Mouse (Mus musculus) heart, adult 2 months (tissue): ENCODE measurements around the gene Agap2. TPM values are rescaled to one million over a fixed set of nuclear protein-coding genes. Genes with fewer than 3 reads are reported as not detected.

Experiments
- DNase-seq, 2 experiments: peaks; one replicate each; pipeline ENCODE4 v3.0.0; 2021
- H3K27ac ChIP-seq: fragments of 200-600 bp; 2 replicates; pipeline ENCODE4 v1.8.1; 2022
- H3K27me3 ChIP-seq: fragments of 200-500 bp; 2 replicates; pipeline ENCODE4 v1.6.1; 2012; ENCODE audit warnings: mild to moderate bottlenecking, low read length, inconsistent platforms, mixed read lengths; ENCODE audit not compliant: control insufficient read depth, insufficient read depth
- H3K36me3 ChIP-seq: fragments of 200-500 bp; 2 replicates; pipeline ENCODE4 v1.6.1; 2012; ENCODE audit warnings: low read length, inconsistent platforms; ENCODE audit not compliant: control insufficient read depth, insufficient read depth
- H3K4me1 ChIP-seq: fragments of 200-500 bp; 2 replicates; pipeline ENCODE4 v1.6.1; 2011; ENCODE audit warnings: low read length; ENCODE audit not compliant: control insufficient read depth, insufficient read depth
- H3K4me3 ChIP-seq: fragments of 200-600 bp; 2 replicates; pipeline ENCODE4 v1.8.1; 2022
- H3K79me2 ChIP-seq: fragments of 200-500 bp; replicated peaks from 2 replicates; pipeline ENCODE4 v1.6.1; 2012; ENCODE audit warnings: mild to moderate bottlenecking, inconsistent platforms, low read length, moderate library complexity, mixed read lengths; ENCODE audit not compliant: control insufficient read depth, insufficient read depth
- H3K9ac ChIP-seq: fragments of 200-500 bp; 2 replicates; pipeline ENCODE4 v1.6.1; 2012; ENCODE audit warnings: low read depth, mild to moderate bottlenecking, control low read depth, inconsistent platforms, low read length, mixed read lengths
- CTCF ChIP-seq: fragments of 200-600 bp; IDR thresholded peaks from 2 replicates; pipeline ENCODE4 v1.8.1; 2022; ENCODE audit warnings: antibody characterized with exemption, mild to moderate bottlenecking, moderate library complexity
- EP300 ChIP-seq: fragments of 200-500 bp; IDR thresholded peaks from 2 replicates; pipeline ENCODE4 v1.6.1; 2011; ENCODE audit warnings: low read depth, low read length, control low read depth; ENCODE audit not compliant: insufficient read depth
- POLR2A ChIP-seq: fragments of 200-500 bp; IDR thresholded peaks from 2 replicates; pipeline ENCODE4 v1.6.1; 2011; ENCODE audit warnings: mild to moderate bottlenecking, low read depth, low read length, control low read depth; ENCODE audit not compliant: insufficient read depth
- WGBS: fragments of 180-500 bp; shearing (Covaris S2); methylation state at CpG from one replicate; pipeline ENCODE4 v1.1.7; 2018; 5-methylcytosine and 5-hydroxymethylcytosine counted together
- intact Hi-C: fragments of 180-260 bp; cut with DNase I; formaldehyde crosslinking; loops from one replicate; pipeline ENCODE4 v1.15.1; 2025
- long read RNA-seq: library from polyadenylated mRNA; stranded (forward); transcript quantifications from one replicate; pipeline ENCODE4 v2.0.0, GENCODE M21; 2021
- polyA plus RNA-seq: library from polyadenylated mRNA; depleted of rRNA; stranded (reverse); fragments of >200 nt; gene quantifications from 2 replicates; pipeline ENCODE4 v1.2.3, GENCODE M21; 2012; rRNA removed
- total RNA-seq, 2 experiments: library from RNA; stranded (reverse); gene quantifications; 2 replicates each; pipeline ENCODE4 v1.2.3; 2021

Agap2 gene
- total RNA-seq: 1 to 10 TPM; 5.0 to 5.5 TPM
- polyA plus RNA-seq: 2.9 and 4.8 TPM in 2 replicates
- long read RNA-seq: 0 reads

DNA sequence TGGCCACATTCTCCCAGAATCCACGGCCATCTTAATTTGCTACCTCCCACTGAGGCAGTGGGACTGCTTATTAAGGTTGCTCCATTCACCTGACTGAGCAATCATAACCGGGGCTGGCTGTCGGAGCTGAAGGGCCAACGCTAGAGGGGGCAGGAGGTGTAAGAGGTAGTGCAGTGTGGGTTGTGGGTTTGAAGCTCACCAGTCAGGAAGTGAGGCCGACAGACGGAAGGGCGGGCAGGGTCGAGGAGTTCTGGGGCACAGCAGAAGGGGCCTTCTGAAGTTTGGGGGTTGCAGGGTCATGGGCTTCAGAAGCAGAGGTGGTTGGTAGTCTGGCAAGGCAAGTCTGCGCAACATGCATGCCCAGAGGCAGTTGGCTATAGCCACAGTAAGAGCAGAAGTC lies at the start of gene Agap2:
TSS of gene Agap2 (plus strand) at position 205 of the 400 bp plus-strand sequence.
- no peak for TF ChIP-seq EP300
- TF ChIP-seq CTCF: no peak
- TF ChIP-seq POLR2A: no peak
- no peaks in the 10 kb centered on the region for H3K79me2 ChIP-seq
- peak in 1 of 2 experiments; percentile 46 for DNase-seq
- H3K9ac ChIP-seq: no peak within 1 kb of the TSS
- H3K4me1 ChIP-seq: no peaks in the 10 kb centered on the region; the same call in 1 of the 2 replicates
- intact Hi-C loops: no loop called here
- H3K36me3 ChIP-seq: no peaks in the 10 kb centered on the region
- no peaks in the 10 kb centered on the region; the same call in 1 of the 2 replicates for H3K27me3 ChIP-seq
- H3K4me3 ChIP-seq: no peak within 1 kb of the TSS
- H3K27ac ChIP-seq: no peak within 1 kb of the TSS
- WGBS: 50% methylated on average over 9 of the region's 9 CpGs

DNA sequence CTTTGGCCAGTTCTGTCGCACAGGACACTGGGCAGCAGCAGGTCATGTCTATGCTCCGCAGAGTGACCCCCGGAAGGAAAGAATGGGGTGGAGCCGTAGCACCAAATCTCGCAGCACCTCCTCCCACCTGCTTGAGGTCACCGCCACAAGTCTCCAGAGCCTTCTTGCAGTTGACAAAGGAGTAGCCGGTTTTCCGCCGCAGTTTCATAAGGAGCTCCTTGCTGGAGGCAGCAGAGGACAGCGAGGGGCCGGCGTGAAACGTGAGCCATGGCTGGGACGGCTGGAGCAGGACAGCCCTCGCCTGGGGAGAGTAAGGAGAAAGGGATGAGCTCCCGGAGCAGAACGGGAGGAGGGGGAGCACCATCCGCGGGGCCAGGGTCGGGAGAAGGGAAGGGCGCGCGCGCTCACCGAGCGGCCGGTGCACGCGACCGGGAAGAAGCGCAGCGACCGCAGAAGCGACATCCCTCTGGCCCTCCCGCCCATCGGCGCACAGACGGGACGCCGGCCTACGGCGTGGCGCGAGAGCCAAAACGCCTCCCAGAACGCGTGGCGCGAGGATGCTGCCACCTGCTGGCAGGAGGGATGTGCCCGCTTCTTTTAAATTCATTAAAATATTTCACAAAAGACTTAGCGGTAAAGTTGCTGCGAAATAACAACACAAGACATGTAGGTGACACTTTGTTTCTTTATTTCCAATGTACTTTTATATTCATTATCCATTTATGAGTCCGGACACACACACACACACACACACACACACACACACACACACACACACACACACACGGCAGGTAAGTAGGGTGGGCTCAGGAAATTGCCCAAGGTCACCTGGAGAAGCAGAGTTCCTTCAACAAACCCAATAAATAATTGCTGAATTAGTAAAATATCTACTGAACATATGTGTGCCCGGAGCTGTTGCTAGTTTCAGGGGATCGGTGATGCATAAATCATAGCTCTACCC lies 44.5 kb upstream of the Agap2 start, which contains the start of gene Tsfm:
TSS of gene Tsfm (minus strand) at position 505 of the 961 bp plus-strand sequence.
- H3K4me3 ChIP-seq: peak within 1 kb of the TSS; percentile 98
- 6% methylated on average over 53 of the region's 56 CpGs for WGBS
- TF ChIP-seq EP300: peak; percentile 95
- peak; percentile 67 for TF ChIP-seq POLR2A
- TF ChIP-seq CTCF: peak; percentile 92
- H3K36me3 ChIP-seq: no peaks in the 10 kb centered on the region
- no peaks in the 10 kb centered on the region for H3K4me1 ChIP-seq
- H3K27ac ChIP-seq: peak within 1 kb of the TSS; percentile 86
- peak within 1 kb of the TSS; percentile 85 for H3K9ac ChIP-seq
- peak; percentile 92 to 97 for DNase-seq
- no peaks in the 10 kb centered on the region for H3K27me3 ChIP-seq
- no peaks in the 10 kb centered on the region for H3K79me2 ChIP-seq
- intact Hi-C loops: loop anchor here (1.0 to 2.0 kb wide), 2 partner anchors 40 to 111 kb away; no protein-coding TSS in a partner anchor

DNA sequence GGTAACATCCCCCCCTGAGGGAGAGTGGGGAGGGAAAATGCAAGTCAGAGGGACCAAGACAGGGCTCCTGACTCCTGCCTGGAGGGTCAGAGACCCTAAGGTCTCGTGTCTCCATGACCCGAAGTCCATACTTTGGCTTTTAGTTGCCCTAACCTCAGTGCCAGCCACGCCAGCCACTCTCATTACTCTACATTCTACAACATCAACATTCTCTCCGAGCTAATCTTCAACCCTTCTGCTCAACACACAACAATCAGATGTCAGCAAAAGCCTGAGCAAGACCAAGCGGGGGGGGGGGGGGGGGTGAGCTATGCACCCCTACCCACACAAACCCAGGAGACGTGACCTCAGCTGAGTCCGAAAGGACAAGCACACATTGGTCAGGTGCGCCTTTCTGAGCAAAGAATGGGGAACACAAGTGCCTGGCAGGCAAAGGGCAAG lies 41.8 kb upstream of the Agap2 start:
- H3K4me1 ChIP-seq: no peaks in the 10 kb centered on the region
- H3K36me3 ChIP-seq: no peaks in the 10 kb centered on the region
- H3K79me2 ChIP-seq: no peaks in the 10 kb centered on the region
- TF ChIP-seq EP300 (no peak), CTCF (no peak), POLR2A (no peak)
- H3K27me3 ChIP-seq: no peaks in the 10 kb centered on the region
- H3K4me3 ChIP-seq: no peak overlapping the region
- intact Hi-C loops: no loop called here
- no peak overlapping the region for H3K9ac ChIP-seq
- no peak overlapping the region for H3K27ac ChIP-seq
- DNase-seq: no peak
- 78% methylated on average over 8 of the region's 8 CpGs for WGBS

DNA sequence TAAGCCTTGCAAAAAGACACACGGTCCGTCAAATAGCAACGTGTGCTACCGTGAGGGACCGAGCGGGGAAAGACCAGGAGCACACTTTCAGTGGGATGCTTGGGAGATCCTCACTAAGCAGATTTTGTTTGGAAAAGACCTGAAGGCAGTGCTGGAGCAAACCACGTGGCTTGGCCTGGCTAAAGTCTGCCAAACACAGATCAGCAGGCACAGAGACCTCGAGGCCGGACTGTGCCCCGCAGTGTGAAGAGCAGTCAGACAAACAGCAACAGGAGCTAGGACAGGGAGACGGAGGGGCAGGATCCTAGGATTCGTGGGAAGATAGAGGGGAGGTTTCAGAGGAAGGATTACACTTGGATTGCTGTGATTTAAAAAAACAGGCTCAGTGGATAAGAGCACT lies 38.8 kb upstream of the Agap2 start:
- intact Hi-C loops: no loop called here
- Histone ChIP-seq H3K79me2 (no peaks in the 10 kb centered on the region), H3K4me1 (no peaks in the 10 kb centered on the region), H3K36me3 (no peaks in the 10 kb centered on the region), H3K27ac (no peak overlapping the region), H3K4me3 (no peak overlapping the region), H3K9ac (no peak overlapping the region), H3K27me3 (0 out of 2 replicates have a peak, but pooled peaks cover 2% of the 10 kb centered on the region)
- 78% methylated on average over 12 of the region's 12 CpGs for WGBS
- TF ChIP-seq POLR2A (no peak), CTCF (no peak)
- no peak for DNase-seq

DNA sequence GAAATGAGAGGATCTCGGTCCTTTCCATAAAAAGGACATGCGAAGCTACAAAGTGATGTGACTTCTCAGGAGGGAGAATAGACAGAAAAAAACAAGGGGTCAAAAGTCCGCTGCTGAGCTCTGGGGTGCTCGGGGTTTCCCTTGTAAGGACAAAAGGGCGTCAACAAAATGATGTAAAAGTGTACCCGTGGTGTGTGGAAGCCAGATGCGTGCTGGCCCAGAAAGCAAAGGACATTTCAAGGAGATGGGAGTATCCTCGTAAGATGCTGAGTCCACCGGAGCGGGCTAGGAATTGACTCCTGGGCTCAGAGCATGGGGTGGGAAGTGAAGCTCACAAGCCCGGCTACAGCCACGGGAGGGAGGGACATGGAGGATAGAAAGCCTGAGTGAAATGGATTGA lies 37.4 kb upstream of the Agap2 start:
- Histone ChIP-seq H3K4me3 (no peak overlapping the region), H3K4me1 (no peaks in the 10 kb centered on the region), H3K36me3 (no peaks in the 10 kb centered on the region), H3K27me3 (0 out of 2 replicates have a peak, but pooled peaks cover 2% of the 10 kb centered on the region), H3K9ac (no peak overlapping the region), H3K79me2 (no peaks in the 10 kb centered on the region), H3K27ac (no peak overlapping the region)
- no peak for DNase-seq
- intact Hi-C loops: no loop called here
- TF ChIP-seq EP300 (no peak), CTCF (no peak), POLR2A (no peak)
- WGBS: 74% methylated on average over 12 of the region's 12 CpGs

DNA sequence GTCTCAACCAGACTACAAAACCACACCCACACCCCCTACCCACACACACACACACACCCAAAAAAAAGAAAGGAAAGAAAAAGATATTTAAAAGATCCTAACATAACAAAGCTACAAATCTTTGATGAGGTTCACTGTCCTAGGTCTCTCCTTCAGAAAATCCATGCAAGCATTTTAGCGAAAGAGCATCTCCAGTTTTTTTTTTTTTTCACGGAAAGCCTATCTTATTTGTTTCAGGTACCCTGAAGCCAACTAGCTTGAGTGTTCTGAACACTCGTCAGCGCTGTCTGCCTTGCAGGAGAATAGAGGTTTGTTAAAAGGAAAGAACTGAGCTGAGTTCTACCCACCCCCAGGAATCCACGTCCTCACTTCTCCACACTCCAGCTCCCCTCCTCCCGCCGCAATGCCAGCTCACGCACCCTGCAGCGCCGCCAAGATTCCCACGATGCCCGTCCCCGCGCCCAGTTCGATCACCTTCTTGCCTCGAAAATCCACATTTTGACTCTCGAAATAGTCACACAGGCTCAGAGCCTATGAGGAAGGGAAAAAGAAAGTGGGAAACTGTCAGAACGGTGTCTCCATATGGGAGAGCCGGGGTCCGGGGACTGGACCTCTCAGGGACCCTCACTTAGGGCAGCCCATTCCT lies 34.4 kb upstream of the Agap2 start:
- TF ChIP-seq CTCF: no peak
- TF ChIP-seq POLR2A: no peak
- Histone ChIP-seq H3K9ac (peak overlapping the region; percentile 60), H3K27ac (peak overlapping the region; percentile 32), H3K4me1 (no peaks in the 10 kb centered on the region), H3K4me3 (peak overlapping the region; percentile 83), H3K36me3 (no peaks in the 10 kb centered on the region), H3K27me3 (0 out of 2 replicates have a peak, but pooled peaks cover 2% of the 10 kb centered on the region), H3K79me2 (no peaks in the 10 kb centered on the region)
- intact Hi-C loops: no loop called here
- WGBS: 3% methylated on average over 20 of the region's 20 CpGs
- no peak for DNase-seq
